Mouse (Mus musculus): ENCODE results near the gene Prss33.

GRCm38 (mm10) chr17:23825591-23825990 is 10.3 kb downstream of the Prss33 start:
- no peak for TF ChIP-seq POLR2A (IDR thresholded peaks at IDR 0.05; ENCODE audit: borderline replicate concordance, extremely low read depth, insufficient read depth, insufficient read length, poor library complexity, severe bottlenecking)
- TF ChIP-seq CTCF (IDR thresholded peaks at IDR 0.05; ENCODE audit: borderline replicate concordance, extremely low read depth, insufficient read depth, insufficient read length) = no peak
